Mouse (Mus musculus): ENCODE results near the gene Fam210b. TPM values are rescaled to one million over a fixed set of nuclear protein-coding genes. Genes with fewer than 3 reads are reported as not detected.

Gene Fam210b
- total RNA-seq, 2 experiments from 2014 or later, result 2.2 to 4.1 TPM

DNA sequence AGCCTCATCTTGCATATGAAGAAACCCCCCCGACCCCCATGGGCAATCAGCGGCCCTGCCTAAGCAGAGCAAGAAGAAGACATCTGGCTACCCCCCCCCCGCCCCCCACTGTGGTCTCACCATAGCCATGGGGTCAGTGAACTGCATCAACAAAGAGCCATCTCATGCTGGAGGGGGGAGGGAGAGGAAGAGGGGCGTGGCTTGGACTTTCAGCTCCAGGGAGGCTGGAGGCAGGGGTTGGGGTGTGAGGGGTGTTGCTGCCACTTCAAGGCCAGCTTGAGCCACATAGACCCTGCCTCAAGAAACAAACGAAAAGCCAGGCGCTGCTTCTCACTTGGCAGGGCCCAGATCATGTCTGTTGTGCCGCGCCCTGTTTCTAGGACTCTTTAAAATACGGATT lies 50.6 kb downstream of the Fam210b start:
- no peak for ATAC-seq (replicated peaks; ENCODE audit: poor library complexity)

GRCm38 (mm10) chr2:172399901-172400300 lies 54.5 kb downstream of the Fam210b start:
- ATAC-seq (replicated peaks; ENCODE audit: poor library complexity), result peak; percentile 23

DNA sequence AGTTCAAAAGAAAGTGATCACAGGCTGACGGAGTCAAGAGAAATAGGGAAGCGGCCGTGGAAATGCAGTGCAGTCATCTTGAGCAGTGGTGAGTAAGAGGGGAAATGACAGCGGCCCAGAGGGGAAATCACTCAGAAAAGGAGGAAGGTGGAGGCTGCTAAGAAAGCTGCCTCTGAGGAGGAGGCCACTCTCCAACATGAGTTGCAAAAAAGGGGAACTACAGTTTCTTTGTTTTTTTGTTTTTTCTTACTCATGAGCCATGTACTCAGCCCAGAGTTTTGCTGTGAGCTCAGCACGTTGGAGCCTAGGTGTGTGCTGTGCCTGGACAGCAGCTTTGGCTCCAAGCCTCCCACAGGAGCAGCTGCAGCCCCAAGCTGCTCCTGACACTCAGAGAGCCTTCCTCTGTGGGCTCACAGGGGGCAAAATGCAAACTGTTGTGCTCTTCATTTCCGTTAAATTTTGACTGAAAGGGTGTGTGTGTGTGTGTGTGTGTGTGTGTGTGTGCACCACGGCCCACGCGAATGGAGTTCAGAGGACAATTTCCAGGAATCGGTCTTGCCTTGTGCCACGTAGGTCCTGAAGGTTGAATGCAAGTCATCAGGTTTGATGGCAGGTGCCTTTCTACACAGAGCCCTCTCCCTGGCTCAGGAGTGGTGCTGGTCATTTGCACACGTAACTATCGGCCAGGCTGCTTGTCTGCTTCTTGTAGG lies 55.9 kb downstream of the Fam210b start:
- ATAC-seq (replicated peaks; ENCODE audit: poor library complexity), result peak; percentile 88

DNA sequence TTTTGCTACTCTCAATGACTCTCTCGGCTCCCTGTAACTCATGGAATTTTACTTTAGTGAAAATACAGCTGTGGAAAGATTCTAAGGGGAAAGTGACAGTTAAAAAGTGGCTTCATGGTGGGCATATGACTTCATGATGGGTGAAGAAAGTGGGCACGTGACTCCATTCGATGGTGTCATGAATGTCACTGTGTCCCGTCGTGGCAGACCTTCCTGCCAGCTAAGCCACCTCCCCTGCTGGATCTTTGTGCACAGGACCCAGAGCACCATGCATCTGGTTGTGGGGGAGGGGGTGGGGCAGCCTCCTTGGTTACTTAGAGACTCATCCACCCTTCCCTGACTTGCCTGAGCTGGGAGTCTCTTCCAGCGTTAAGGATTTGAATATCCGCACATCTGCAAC lies 58.9 kb downstream of the Fam210b start:
- ATAC-seq (replicated peaks; ENCODE audit: poor library complexity), result no peak

DNA sequence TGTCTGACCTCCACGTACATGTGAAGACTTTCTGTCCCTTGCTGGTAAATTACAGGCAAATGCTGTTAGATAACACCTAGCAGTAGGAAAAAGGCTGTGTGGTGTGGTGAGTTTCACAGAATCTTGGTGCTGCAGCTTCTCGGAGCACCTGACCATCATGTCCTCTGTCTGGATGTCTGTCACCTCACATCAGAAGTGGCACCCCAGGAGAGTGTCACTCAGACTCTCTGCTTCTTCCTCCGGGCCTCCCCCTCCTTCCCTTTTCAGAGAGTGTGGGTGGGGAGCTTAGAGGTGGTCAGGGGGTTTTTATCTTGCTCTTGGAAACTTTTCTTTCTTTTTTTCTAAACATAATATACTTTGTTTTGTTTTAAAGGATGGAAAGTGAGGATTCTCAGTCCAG lies 59.6 kb downstream of the Fam210b start:
- no peak for ATAC-seq (replicated peaks; ENCODE audit: poor library complexity)

Other genes starting within 250 kb of the Fam210b start
- gene Mc3r, start 97.1 kb upstream of the Fam210b start, total RNA-seq (2015), result not detected in 2 replicates
- not detected in 2 replicates for gene Mc3r, start 97.1 kb upstream of the Fam210b start, total RNA-seq (2017)
- gene Aurka, start 25.0 kb downstream of the Fam210b start, total RNA-seq (2015), result 48.7 and 50.9 TPM in 2 replicates
- gene Aurka, start 25.0 kb downstream of the Fam210b start, total RNA-seq (2017), result 86.9 and 90.2 TPM in 2 replicates
- gene Cstf1, start 25.1 kb downstream of the Fam210b start, total RNA-seq (2015), result 28.4 and 35.7 TPM in 2 replicates
- 41.0 and 41.8 TPM in 2 replicates for gene Cstf1, start 25.1 kb downstream of the Fam210b start, total RNA-seq (2017)
- 1.4 and 2.1 TPM in 2 replicates for gene Cass4, start 48.2 kb downstream of the Fam210b start, total RNA-seq (2015)
- gene Cass4, start 48.2 kb downstream of the Fam210b start, total RNA-seq (2017), result 1.00 and 2.1 TPM in 2 replicates
- gene Rtf2, start 95.0 kb downstream of the Fam210b start, total RNA-seq (2015), result 27.6 and 29.6 TPM in 2 replicates
- 146 and 199 TPM in 2 replicates for gene Rtf2, start 95.0 kb downstream of the Fam210b start, total RNA-seq (2017)
- not detected in 2 replicates for gene Gcnt7, start 113.0 kb downstream of the Fam210b start, total RNA-seq (2015)
- 0.07 TPM in 1 of 2 replicates, not detected in the other for gene Gcnt7, start 113.0 kb downstream of the Fam210b start, total RNA-seq (2017)
- 0.22 and 0.37 TPM in 2 replicates for gene Fam209, start 127.0 kb downstream of the Fam210b start, total RNA-seq (2015)
- 1.1 and 2.0 TPM in 2 replicates for gene Fam209, start 127.0 kb downstream of the Fam210b start, total RNA-seq (2017)
- not detected in 2 replicates for gene Tfap2c, start 204.0 kb downstream of the Fam210b start, total RNA-seq (2015)
- gene Tfap2c, start 204.0 kb downstream of the Fam210b start, total RNA-seq (2017), result not detected in 2 replicates

All from megakaryocyte progenitor cell, adult 5-6 weeks (primary cell).